8 mouse cellular contexts compared by ENCODE assay signal in genomic region chr16:24392651-24393555, GRCm38 (mm10). TPM values are rescaled to one million over a fixed set of nuclear protein-coding genes. Genes with fewer than 3 reads are reported as not detected.
A peak's percentile ranks its signal among the peaks of the same experiment; 100 is the strongest.
DNase-seq lines count a peak whose midpoint lies in the region; ATAC-seq lines count a peak whose summit lies in the region.

Gene Lpp, plus strand, starts transcription at chr16:24393507.

- intact Hi-C loops in gastrocnemius, postnatal 36 days (cut with DNase I) = loop anchor here (5.0 kb wide), 1 partner anchor 41 kb away; no protein-coding TSS in a partner anchor
- intact Hi-C loops in left cerebral cortex, postnatal 14 days (cut with DNase I) = loop anchor here (5.0 kb wide), 1 partner anchor 406 kb away; the partner anchor contains the start of genes Bcl6 and Gm37419

- peak; percentile 62 for DNase-seq in T-cell, adult 2 months (ENCODE audit: low spot score)
- peak; percentile 80 to 85 for DNase-seq in cerebellum, postnatal 25 days
- DNase-seq in gastrocnemius, postnatal 36 days = peak in 1 of 2 experiments; percentile 56
- peak; percentile 83 for DNase-seq in induced T-regulatory cell, adult 2 months (ENCODE audit: low read depth)
- DNase-seq in left cerebral cortex, postnatal 14 days (ENCODE audit: low spot score in 2 of 2) = peak; percentile 37 to 38
- peak; percentile 51 to 59 for DNase-seq in right cerebral cortex, postnatal 10 days (ENCODE audit: low spot score in 2 of 2)
- DNase-seq in urinary bladder, postnatal 14 days (ENCODE audit: low spot score) = peak; percentile 82

- peak; percentile 62 for ATAC-seq in megakaryocyte progenitor cell, adult 5-6 weeks (replicated peaks; ENCODE audit: poor library complexity)

RNA-seq across cellular contexts. Expression of gene Lpp, which starts in this region (rescaled TPM):
- 10 to 100 TPM; 16.6 to 18.6 TPM for total RNA-seq in gastrocnemius, postnatal 36 days (2021)
- total RNA-seq in left cerebral cortex, postnatal 14 days (2021) = 1 to 10 TPM; 6.8 to 8.3 TPM
- 2.5 and 3.8 TPM in 2 replicates for total RNA-seq in megakaryocyte progenitor cell, adult 5-6 weeks (2015)
- total RNA-seq in megakaryocyte progenitor cell, adult 5-6 weeks (2017) = 1.2 and 1.3 TPM in 2 replicates
